ENCODE assay signal across 8 mouse cellular contexts in the genomic region with DNA sequence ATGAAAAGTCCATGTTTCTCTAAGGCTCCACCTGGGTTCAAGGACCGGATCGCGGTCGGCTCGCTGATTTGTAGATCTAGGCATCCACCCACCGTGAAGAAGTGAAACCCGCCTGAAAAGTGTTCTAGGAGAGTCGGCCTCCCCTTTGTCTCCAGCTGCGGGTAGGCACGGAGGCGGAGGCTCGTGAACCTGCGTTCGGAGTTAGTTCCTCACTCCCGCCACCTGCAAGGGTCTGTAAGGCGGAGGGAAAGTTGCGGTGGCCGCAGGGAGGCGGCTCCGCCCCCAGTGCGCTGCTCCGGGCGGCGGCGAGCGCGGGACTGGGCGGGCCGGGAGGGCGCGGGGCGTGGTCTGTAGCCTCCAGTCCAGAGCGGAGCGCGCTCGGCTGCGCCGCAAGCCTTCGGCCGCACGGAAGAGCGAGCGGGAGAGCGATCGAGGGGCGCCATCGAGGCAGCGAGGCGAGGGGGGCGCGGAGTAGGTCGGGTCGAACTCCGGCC. TPM values are rescaled to one million over a fixed set of nuclear protein-coding genes. Genes with fewer than 3 reads are reported as not detected.
A peak's percentile ranks its signal among the peaks of the same experiment; 100 is the strongest.
DNase-seq lines count a peak whose midpoint lies in the region; ATAC-seq and TF ChIP-seq lines count a peak whose summit lies in the region.

Gene Syne2, plus strand, starts transcription at position 176 of the 494 bp plus-strand sequence.

- TF ChIP-seq CTCF in cerebellum, adult 2 months (IDR thresholded peaks at IDR 0.05; ENCODE audit: borderline replicate concordance, insufficient read depth, low read depth, low read length): no peak
- TF ChIP-seq CTCF in lung, postnatal 0 days (IDR thresholded peaks at IDR 0.05): peak; percentile 21; the same call in 1 of the 2 replicates

- peak within 1 kb of the TSS; percentile 82 for H3K4me3 ChIP-seq in cerebellum, adult 2 months (replicated peaks; ENCODE audit: insufficient read depth, low read depth, low read length)
- H3K4me3 ChIP-seq in lung, postnatal 0 days (ENCODE audit: low read depth, low read length): peak within 1 kb of the TSS; percentile 88

- no peak for TF ChIP-seq EP300 in lung, postnatal 0 days (IDR thresholded peaks at IDR 0.05)

- 1% methylated on average over 52 of the region's 54 CpGs for whole genome bisulfite sequencing in cerebellum, adult 2 months
- WGBS in lung, postnatal 0 days: under 1% methylated on average over 42 of the region's 54 CpGs

- no peaks in the 10 kb centered on the region for H3K27me3 ChIP-seq in cerebellum, adult 2 months (ENCODE audit: control insufficient read depth, insufficient read depth, low read length)
- no peaks in the 10 kb centered on the region for H3K27me3 ChIP-seq in lung, postnatal 0 days (replicated peaks; ENCODE audit: insufficient read depth, low read length)

- peak; percentile 44; the same call in 1 of the 2 replicates for TF ChIP-seq POLR2A in cerebellum, adult 2 months (IDR thresholded peaks at IDR 0.05; ENCODE audit: borderline replicate concordance, insufficient read depth, low read length)

- peak within 1 kb of the TSS; percentile 86 for H3K4me2 ChIP-seq in lung, postnatal 0 days (replicated peaks; ENCODE audit: low read depth, low read length)

- H3K36me3 ChIP-seq in lung, postnatal 0 days (ENCODE audit: insufficient read depth, low read length): no peaks in the 10 kb centered on the region

- H3K9me3 ChIP-seq in lung, postnatal 0 days (ENCODE audit: low read length): no peaks in the 10 kb centered on the region

- ATAC-seq in lung, postnatal 0 days: peak; percentile 96

- no peaks in the 10 kb centered on the region for H3K4me1 ChIP-seq in cerebellum, adult 2 months (ENCODE audit: control insufficient read depth, insufficient read depth, low read length)
- H3K4me1 ChIP-seq in lung, postnatal 0 days (ENCODE audit: insufficient read depth, low read depth, low read length): peaks cover 14% of the 10 kb centered on the region; the same call in 1 of the 2 replicates

- H3K9ac ChIP-seq in lung, postnatal 0 days (replicated peaks; ENCODE audit: low read depth): peak within 1 kb of the TSS; percentile 72

- H3K27ac ChIP-seq in cerebellum, adult 2 months (ENCODE audit: insufficient read depth, low read length): no peak within 1 kb of the TSS
- H3K27ac ChIP-seq in lung, postnatal 0 days (ENCODE audit: low read length): peak within 1 kb of the TSS; percentile 83

- DNase-seq in MN1 (ENCODE audit: low spot score): peak; percentile 87
- DNase-seq in cerebellum, adult 2 months: peak; percentile 80 to 82
- DNase-seq in forelimb bud, embryonic 11.5 days (ENCODE audit: low read depth, low spot score): peak; percentile 86
- DNase-seq in heart, postnatal 4 days: peak; percentile 85
- peak; percentile 58 for DNase-seq in layer of hippocampus, adult 9-11 months
- peak; percentile 90 for DNase-seq in lung, postnatal 0 days (ENCODE audit: low spot score)
- peak; percentile 75 for DNase-seq in ovary, postnatal 10 days (ENCODE audit: low spot score)
- peak; percentile 62 for DNase-seq in thymus, postnatal 0 days (ENCODE audit: low spot score)

RNA-seq across cellular contexts. Expression of gene Syne2, which starts in this region (rescaled TPM):
- polyA plus RNA-seq in cerebellum, adult 2 months (2012; rRNA removed): 39.3 and 45.0 TPM in 2 replicates
- 10 to 100 TPM; 55.3 to 65.4 TPM for total RNA-seq in heart, postnatal 4 days (2021)
- polyA plus RNA-seq in lung, postnatal 0 days (2015; fragmentation: Nextera tagmentation; extraction: Ambion mirVana): 41.8 and 57.7 TPM in 2 replicates
- polyA plus RNA-seq in thymus, postnatal 0 days (2015; fragmentation: Nextera tagmentation; extraction: Ambion mirVana): 5.0 and 6.2 TPM in 2 replicates
